Mouse (Mus musculus) intestine, postnatal 0 days (tissue): Measurements from ENCODE around the gene Pstk. TPM values are rescaled to one million over a fixed set of nuclear protein-coding genes. Genes with fewer than 3 reads are reported as not detected.
A peak's percentile ranks its signal among the peaks of the same experiment; 100 is the strongest.

ENCODE experiments used
- ATAC-seq: fragments of 200-750 bp; cut with Nextera tagmentation; 2 replicates; pipeline ENCODE4 v1.8.0; 2017; ENCODE audit warnings: mild to moderate bottlenecking, moderate TSS enrichment, moderate library complexity
- H3K27ac ChIP-seq: fragments of 300-500 bp; sonication (generic); 2 replicates; pipeline ENCODE4 v1.5.1; 2014; ENCODE audit warnings: mild to moderate bottlenecking, low read depth, low read length, moderate library complexity
- H3K27me3 ChIP-seq: fragments of 300-500 bp; sonication (generic); replicated peaks from 2 replicates; pipeline ENCODE4 v1.6.1; 2014; ENCODE audit warnings: low read length, mixed read lengths; ENCODE audit not compliant: control insufficient read depth, insufficient read depth
- H3K36me3 ChIP-seq: fragments of 300-500 bp; sonication (generic); 2 replicates; pipeline ENCODE4 v1.6.1; 2014; ENCODE audit warnings: mild to moderate bottlenecking, moderate library complexity; ENCODE audit not compliant: control insufficient read depth, insufficient read depth
- H3K4me1 ChIP-seq: fragments of 300-500 bp; sonication (generic); replicated peaks from 2 replicates; pipeline ENCODE4 v1.6.1; 2014; ENCODE audit warnings: antibody characterized with exemption, low read length, mixed read lengths; ENCODE audit not compliant: control insufficient read depth, insufficient read depth
- H3K4me2 ChIP-seq: fragments of 300-500 bp; sonication (generic); replicated peaks from 2 replicates; pipeline ENCODE4 v1.6.1; 2014; ENCODE audit warnings: low read depth, mild to moderate bottlenecking, moderate library complexity
- H3K4me3 ChIP-seq: fragments of 300-500 bp; sonication (generic); 2 replicates; pipeline ENCODE4 v1.5.1; 2014; ENCODE audit warnings: low read depth, low read length
- H3K9ac ChIP-seq: fragments of 300-500 bp; sonication (generic); 2 replicates; pipeline ENCODE4 v1.6.1; 2014; ENCODE audit warnings: mild to moderate bottlenecking, low read depth, low read length
- H3K9me3 ChIP-seq: fragments of 300-500 bp; sonication (generic); 2 replicates; pipeline ENCODE4 v1.6.1; 2016; ENCODE audit warnings: mixed run types; ENCODE audit not compliant: control insufficient read depth
- CTCF ChIP-seq: sonication (generic); IDR thresholded peaks from 2 replicates; pipeline ENCODE4 v1.5.1; 2016; ENCODE audit warnings: low read depth, mild to moderate bottlenecking, control low read depth, antibody characterized with exemption, moderate library complexity
- WGBS: fragments of 180-500 bp; shearing (Covaris S2); extraction: QIAGEN DNeasy Blood & Tissue Kit; methylation state at CpG from one replicate; pipeline ENCODE4 v1.1.7; 2014; 5-methylcytosine and 5-hydroxymethylcytosine counted together
- polyA plus RNA-seq: library from polyadenylated mRNA; unstranded; fragments of >200 nt; fragmentation: Nextera tagmentation; extraction: Ambion mirVana; gene quantifications from 2 replicates; pipeline ENCODE4 v1.2.1, GENCODE M21; 2015

The Pstk gene
- polyA plus RNA-seq: 37.1 and 42.8 TPM in 2 replicates

GRCm38 (mm10) chr7:131370648-131371469 lies at the start of gene Pstk:
TSS of gene Pstk (plus strand) at chr7:131371141.
- Histone ChIP-seq H3K9ac (peak within 1 kb of the TSS; percentile 76), H3K4me2 (peak within 1 kb of the TSS; percentile 92), H3K27ac (peak within 1 kb of the TSS; percentile 87; the same call in 1 of the 2 replicates), H3K4me3 (peak within 1 kb of the TSS; percentile 67), H3K9me3 (no peaks in the 10 kb centered on the region), H3K4me1 (no peaks in the 10 kb centered on the region), H3K27me3 (no peaks in the 10 kb centered on the region), H3K36me3 (no peaks in the 10 kb centered on the region)
- peak; percentile 89 for ATAC-seq
- peak; percentile 96 for TF ChIP-seq CTCF
- WGBS: 4% methylated on average over 47 of the region's 47 CpGs

DNA sequence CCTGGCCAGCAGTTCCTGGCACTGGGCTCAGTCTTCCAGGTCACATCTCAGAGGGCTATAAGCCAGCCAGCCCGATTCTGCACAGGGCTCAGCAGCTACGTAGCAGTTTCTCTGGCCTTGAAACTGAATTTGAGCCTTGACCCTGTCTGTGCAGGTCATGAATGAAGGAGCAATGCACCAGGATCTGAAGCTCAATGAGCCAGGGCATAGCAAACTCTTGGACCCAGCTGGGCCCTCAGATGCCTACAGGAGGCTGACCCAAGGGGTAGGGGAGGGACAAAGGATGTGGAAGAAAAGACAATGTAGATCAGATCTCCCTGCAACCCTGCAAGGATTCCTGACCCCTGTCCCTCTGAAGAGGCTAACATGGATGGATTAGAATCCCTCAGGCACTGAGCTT lies 48.7 kb upstream of the Pstk start, which contains the start of gene Cuzd1:
TSS of gene Cuzd1 (minus strand) at position 101 of the 400 bp plus-strand sequence.
- 82% methylated on average over 2 of the region's 2 CpGs for WGBS
- no peaks in the 10 kb centered on the region for H3K9me3 ChIP-seq
- no peaks in the 10 kb centered on the region for H3K27me3 ChIP-seq
- no peak within 1 kb of the TSS for H3K27ac ChIP-seq
- H3K9ac ChIP-seq: no peak within 1 kb of the TSS
- no peak for TF ChIP-seq CTCF
- H3K4me3 ChIP-seq: no peak within 1 kb of the TSS
- no peak within 1 kb of the TSS for H3K4me2 ChIP-seq
- no peaks in the 10 kb centered on the region for H3K36me3 ChIP-seq
- H3K4me1 ChIP-seq: no peaks in the 10 kb centered on the region
- no peak for ATAC-seq

- Histone ChIP-seq H3K4me1 (no peaks in the 10 kb centered on the region), H3K9me3 (no peaks in the 10 kb centered on the region), H3K36me3 (no peaks in the 10 kb centered on the region), H3K27ac (no peak overlapping the region), H3K9ac (no peak overlapping the region), H3K27me3 (no peaks in the 10 kb centered on the region), H3K4me3 (no peak overlapping the region), H3K4me2 (no peak overlapping the region)
- ATAC-seq: no peak
- WGBS: 79% methylated on average over 5 of the region's 5 CpGs
- peak; percentile 19; the same call in 1 of the 2 replicates for TF ChIP-seq CTCF
Measured at GRCm38 (mm10) chr7:131327054-131327453, 43.9 kb upstream of the Pstk start.

- H3K4me2 ChIP-seq: no peak within 1 kb of the TSS
- H3K9ac ChIP-seq: no peak within 1 kb of the TSS
- H3K27me3 ChIP-seq: no peaks in the 10 kb centered on the region
- no peak within 1 kb of the TSS for H3K27ac ChIP-seq
- WGBS: 89% methylated on average over 5 of the region's 5 CpGs
- H3K9me3 ChIP-seq: no peaks in the 10 kb centered on the region
- H3K36me3 ChIP-seq: no peaks in the 10 kb centered on the region
- H3K4me1 ChIP-seq: no peaks in the 10 kb centered on the region
- no peak for ATAC-seq
- H3K4me3 ChIP-seq: no peak within 1 kb of the TSS
- TF ChIP-seq CTCF: no peak
Measured at GRCm38 (mm10) chr7:131329416-131329815, 41.5 kb upstream of the Pstk start, which contains the start of gene Fam24b. TSS of gene Fam24b (minus strand) at chr7:131329516.

GRCm38 (mm10) chr7:131331688-131332087 lies 39.3 kb upstream of the Pstk start:
- Histone ChIP-seq H3K4me2 (no peak overlapping the region), H3K27ac (no peak overlapping the region), H3K4me3 (no peak overlapping the region), H3K9me3 (no peaks in the 10 kb centered on the region), H3K4me1 (no peaks in the 10 kb centered on the region), H3K27me3 (no peaks in the 10 kb centered on the region), H3K9ac (no peak overlapping the region), H3K36me3 (no peaks in the 10 kb centered on the region)
- WGBS: 60% methylated on average over 2 of the region's 2 CpGs
- no peak for TF ChIP-seq CTCF
- ATAC-seq: no peak

DNA sequence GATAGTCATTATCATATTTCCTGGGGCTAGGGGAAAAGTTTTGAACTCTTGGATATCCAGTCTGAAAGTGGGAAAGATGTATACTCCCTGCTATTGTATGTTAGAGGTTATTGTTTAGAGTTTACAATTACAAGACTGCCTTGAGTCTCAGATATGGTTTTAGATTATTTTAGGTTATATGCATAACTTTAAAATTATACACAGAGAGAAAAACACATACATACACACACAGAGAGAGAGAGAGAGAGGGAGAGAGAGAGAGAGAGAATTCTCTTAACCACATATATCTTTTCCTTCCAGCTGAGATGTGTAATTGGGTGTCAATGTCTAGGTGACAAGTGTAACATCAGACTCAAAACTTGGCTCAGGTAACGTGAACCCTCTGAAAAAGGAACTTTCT lies 37.4 kb upstream of the Pstk start, which contains the start of gene Fam24a:
TSS of gene Fam24a (plus strand) at position 301 of the 400 bp plus-strand sequence.
- H3K27me3 ChIP-seq: no peaks in the 10 kb centered on the region
- H3K27ac ChIP-seq: no peak within 1 kb of the TSS
- no peaks in the 10 kb centered on the region for H3K9me3 ChIP-seq
- TF ChIP-seq CTCF: no peak
- no peak for ATAC-seq
- H3K4me3 ChIP-seq: no peak within 1 kb of the TSS
- no peak within 1 kb of the TSS for H3K9ac ChIP-seq
- 62% methylated on average over 1 of the region's 1 CpGs for WGBS
- H3K4me1 ChIP-seq: no peaks in the 10 kb centered on the region
- H3K36me3 ChIP-seq: no peaks in the 10 kb centered on the region; the same call in 1 of the 2 replicates
- no peak within 1 kb of the TSS for H3K4me2 ChIP-seq
